Mouse (Mus musculus): ENCODE data around the gene BC051019. TPM values are rescaled to one million over a fixed set of nuclear protein-coding genes. Genes with fewer than 3 reads are reported as not detected.
A peak's percentile ranks its signal among the peaks of the same experiment; 100 is the strongest.

BC051019 gene
- total and polyA plus RNA-seq, 2 experiments = not detected

GRCm38 (mm10) chr7:109707023-109707785, 16.4 kb downstream of the BC051019 start:
- H3K9ac ChIP-seq (ENCODE audit: low read depth, low read length) = no peak overlapping the region
- no peak overlapping the region for H3K4me3 ChIP-seq (ENCODE audit: insufficient read depth, low read depth, low read length)
- DNase-seq (ENCODE audit: extremely low read depth, low read depth, low spot score) = peak; percentile 43
- peaks cover 28% of the 10 kb centered on the region for H3K36me3 ChIP-seq (ENCODE audit: control insufficient read depth, insufficient read depth, low read length)
- no peak overlapping the region for H3K27ac ChIP-seq (replicated peaks; ENCODE audit: insufficient read depth, low read depth, low read length)
- peak; percentile 33 for TF ChIP-seq CTCF (IDR thresholded peaks at IDR 0.05; ENCODE audit: low read depth, low read length)
- no peak for TF ChIP-seq POLR2A (IDR thresholded peaks at IDR 0.05; ENCODE audit: extremely low read depth, insufficient read depth, low read length)
- H3K27me3 ChIP-seq (ENCODE audit: control insufficient read depth, insufficient read depth, low read length) = no peaks in the 10 kb centered on the region
- no peaks in the 10 kb centered on the region for H3K79me2 ChIP-seq (ENCODE audit: control insufficient read depth, insufficient read depth, low read length)
- 47% methylated on average over 4 of the region's 4 CpGs for WGBS
- peaks cover 7% of the 10 kb centered on the region; the same call in 1 of the 2 replicates for H3K4me1 ChIP-seq (ENCODE audit: control insufficient read depth, insufficient read depth, low read length)

GRCm38 (mm10) chr7:109704461-109704860, 19.2 kb downstream of the BC051019 start:
- peak; percentile 77 for DNase-seq (ENCODE audit: extremely low read depth, low read depth, low spot score)
- 28% methylated on average over 3 of the region's 3 CpGs for WGBS
- Histone ChIP-seq H3K4me1 (ENCODE audit: control insufficient read depth, insufficient read depth, low read length) (peaks cover 7% of the 10 kb centered on the region; the same call in 1 of the 2 replicates), H3K27me3 (ENCODE audit: control insufficient read depth, insufficient read depth, low read length) (no peaks in the 10 kb centered on the region), H3K79me2 (ENCODE audit: control insufficient read depth, insufficient read depth, low read length) (no peaks in the 10 kb centered on the region), H3K4me3 (ENCODE audit: insufficient read depth, low read depth, low read length) (peak overlapping the region; percentile 73), H3K36me3 (ENCODE audit: control insufficient read depth, insufficient read depth, low read length) (peaks cover 11% of the 10 kb centered on the region), H3K9ac (ENCODE audit: low read depth, low read length) (no peak overlapping the region; the same call in 1 of the 2 replicates), H3K27ac (replicated peaks; ENCODE audit: insufficient read depth, low read depth, low read length) (peak overlapping the region; percentile 66)
- TF ChIP-seq POLR2A (IDR thresholded peaks at IDR 0.05; ENCODE audit: extremely low read depth, insufficient read depth, low read length) (no peak), CTCF (IDR thresholded peaks at IDR 0.05; ENCODE audit: low read depth, low read length) (no peak)

GRCm38 (mm10) chr7:109704016-109704377, 19.7 kb downstream of the BC051019 start:
- H3K79me2 ChIP-seq (ENCODE audit: control insufficient read depth, insufficient read depth, low read length) = no peaks in the 10 kb centered on the region
- peak overlapping the region; percentile 73 for H3K4me3 ChIP-seq (ENCODE audit: insufficient read depth, low read depth, low read length)
- WGBS = under 1% methylated on average over 17 of the region's 17 CpGs
- peak overlapping the region; percentile 83 for H3K9ac ChIP-seq (ENCODE audit: low read depth, low read length)
- H3K4me1 ChIP-seq (ENCODE audit: control insufficient read depth, insufficient read depth, low read length) = peaks cover 7% of the 10 kb centered on the region; the same call in 1 of the 2 replicates
- H3K27ac ChIP-seq (replicated peaks; ENCODE audit: insufficient read depth, low read depth, low read length) = peak overlapping the region; percentile 66
- no peaks in the 10 kb centered on the region for H3K27me3 ChIP-seq (ENCODE audit: control insufficient read depth, insufficient read depth, low read length)
- H3K36me3 ChIP-seq (ENCODE audit: control insufficient read depth, insufficient read depth, low read length) = peaks cover 10% of the 10 kb centered on the region
- no peak for DNase-seq (ENCODE audit: extremely low read depth, low read depth, low spot score)
- no peak for TF ChIP-seq CTCF (IDR thresholded peaks at IDR 0.05; ENCODE audit: low read depth, low read length)
- no peak for TF ChIP-seq POLR2A (IDR thresholded peaks at IDR 0.05; ENCODE audit: extremely low read depth, insufficient read depth, low read length)

GRCm38 (mm10) chr7:109703190-109704015, 20.2 kb downstream of the BC051019 start, which contains the start of the genes St5 and Akip1:
Gene St5 (minus strand): TSS chr7:109703605.
Gene Akip1 (plus strand): TSS chr7:109703690.
- H3K27me3 ChIP-seq (ENCODE audit: control insufficient read depth, insufficient read depth, low read length) = no peaks in the 10 kb centered on the region
- peaks cover 7% of the 10 kb centered on the region for H3K36me3 ChIP-seq (ENCODE audit: control insufficient read depth, insufficient read depth, low read length)
- H3K9ac ChIP-seq (ENCODE audit: low read depth, low read length) = peak within 1 kb of the TSS; percentile 83
- peak within 1 kb of the TSS; percentile 73 for H3K4me3 ChIP-seq (ENCODE audit: insufficient read depth, low read depth, low read length)
- peak within 1 kb of the TSS; percentile 66 for H3K27ac ChIP-seq (replicated peaks; ENCODE audit: insufficient read depth, low read depth, low read length)
- H3K4me1 ChIP-seq (ENCODE audit: control insufficient read depth, insufficient read depth, low read length) = peaks cover 7% of the 10 kb centered on the region; the same call in 1 of the 2 replicates
- H3K79me2 ChIP-seq (ENCODE audit: control insufficient read depth, insufficient read depth, low read length) = no peaks in the 10 kb centered on the region
- peak; percentile 79 for DNase-seq (ENCODE audit: extremely low read depth, low read depth, low spot score)
- WGBS = 2% methylated on average over 61 of the region's 61 CpGs
- TF ChIP-seq CTCF (IDR thresholded peaks at IDR 0.05; ENCODE audit: low read depth, low read length) (no peak), POLR2A (IDR thresholded peaks at IDR 0.05; ENCODE audit: extremely low read depth, insufficient read depth, low read length) (peak; percentile 80)

GRCm38 (mm10) chr7:109702721-109703120, 20.9 kb downstream of the BC051019 start:
- Histone ChIP-seq H3K27me3 (ENCODE audit: control insufficient read depth, insufficient read depth, low read length) (no peaks in the 10 kb centered on the region), H3K9ac (ENCODE audit: low read depth, low read length) (no peak overlapping the region), H3K36me3 (ENCODE audit: control insufficient read depth, insufficient read depth, low read length) (peaks cover 3% of the 10 kb centered on the region), H3K4me1 (ENCODE audit: control insufficient read depth, insufficient read depth, low read length) (peaks cover 7% of the 10 kb centered on the region; the same call in 1 of the 2 replicates), H3K79me2 (ENCODE audit: control insufficient read depth, insufficient read depth, low read length) (no peaks in the 10 kb centered on the region), H3K4me3 (ENCODE audit: insufficient read depth, low read depth, low read length) (no peak overlapping the region), H3K27ac (replicated peaks; ENCODE audit: insufficient read depth, low read depth, low read length) (no peak overlapping the region)
- WGBS = 72% methylated on average over 4 of the region's 4 CpGs
- no peak for DNase-seq (ENCODE audit: extremely low read depth, low read depth, low spot score)
- TF ChIP-seq CTCF (IDR thresholded peaks at IDR 0.05; ENCODE audit: low read depth, low read length) = no peak
- TF ChIP-seq POLR2A (IDR thresholded peaks at IDR 0.05; ENCODE audit: extremely low read depth, insufficient read depth, low read length) = no peak
